Mouse (Mus musculus): ENCODE data around the gene Cavin1. TPM values are rescaled to one million over a fixed set of nuclear protein-coding genes. Genes with fewer than 3 reads are reported as not detected.
"Not testable (repeated sequence)": the region's sequence is repeated elsewhere in the genome, so short reads cannot be mapped to it uniquely, and the experiment has no call there.

Gene Cavin1
- polyA plus RNA-seq (2015; fragmentation: Nextera tagmentation; extraction: Ambion mirVana) = 40.0 TPM in 2 replicates

- peak within 1 kb of the TSS; percentile 39 for H3K4me3 ChIP-seq (ENCODE audit: low read depth, low read length)
- H3K9me3 ChIP-seq (replicated peaks; ENCODE audit: control insufficient read depth, low read length, poor library complexity, severe bottlenecking) = no peaks in the 10 kb centered on the region
- 0 out of 2 replicates have a peak, but pooled peaks have one; percentile 54 for ATAC-seq
- H3K4me1 ChIP-seq (ENCODE audit: control insufficient read depth, insufficient read depth, low read length) = peaks cover 10% of the 10 kb centered on the region
- 0% methylated on average over 20 of the region's 20 CpGs for whole genome bisulfite sequencing
- H3K36me3 ChIP-seq (ENCODE audit: control insufficient read depth, insufficient read depth, low read length) = no peaks in the 10 kb centered on the region
- peak within 1 kb of the TSS; percentile 54 for H3K4me2 ChIP-seq (ENCODE audit: low read length)
- H3K27ac ChIP-seq (ENCODE audit: low read length) = peak within 1 kb of the TSS; percentile 18; the same call in 1 of the 2 replicates
- H3K27me3 ChIP-seq (ENCODE audit: control insufficient read depth, insufficient read depth, low read depth, low read length) = peaks cover 66% of the 10 kb centered on the region
- H3K9ac ChIP-seq (ENCODE audit: low read depth, low read length) = peak within 1 kb of the TSS; percentile 55
These were observed at the start of gene Cavin1 for GRCm38 (mm10) chr11:100970557-100970937. TSS of gene Cavin1 (minus strand) at chr11:100970887.

GRCm38 (mm10) chr11:101011641-101012040 lies 41.0 kb upstream of the Cavin1 start:
- peaks cover 4% of the 10 kb centered on the region; the same call in 1 of the 2 replicates for H3K36me3 ChIP-seq (ENCODE audit: control insufficient read depth, insufficient read depth, low read length)
- H3K27ac ChIP-seq (ENCODE audit: low read length) = no peak overlapping the region
- peak overlapping the region; percentile 87; the same call in 1 of the 2 replicates for H3K9ac ChIP-seq (ENCODE audit: low read depth, low read length)
- H3K4me3 ChIP-seq (ENCODE audit: low read depth, low read length) = peak overlapping the region; percentile 52
- no peaks in the 10 kb centered on the region for H3K9me3 ChIP-seq (replicated peaks; ENCODE audit: control insufficient read depth, low read length, poor library complexity, severe bottlenecking)
- ATAC-seq = no peak
- WGBS = 71% methylated on average over 6 of the region's 6 CpGs
- no peaks in the 10 kb centered on the region for H3K27me3 ChIP-seq (ENCODE audit: control insufficient read depth, insufficient read depth, low read depth, low read length)
- H3K4me2 ChIP-seq (ENCODE audit: low read length) = peak overlapping the region; percentile 77
- H3K4me1 ChIP-seq (ENCODE audit: control insufficient read depth, insufficient read depth, low read length) = peaks cover 40% of the 10 kb centered on the region

- no peaks in the 10 kb centered on the region for H3K27me3 ChIP-seq (ENCODE audit: control insufficient read depth, insufficient read depth, low read depth, low read length)
- H3K4me2 ChIP-seq (ENCODE audit: low read length) = peak overlapping the region; percentile 77
- peak; percentile 76 for ATAC-seq
- 4% methylated on average over 29 of the region's 29 CpGs for WGBS
- H3K4me3 ChIP-seq (ENCODE audit: low read depth, low read length) = peak overlapping the region; percentile 52
- no peaks in the 10 kb centered on the region for H3K9me3 ChIP-seq (replicated peaks; ENCODE audit: control insufficient read depth, low read length, poor library complexity, severe bottlenecking)
- peak overlapping the region; percentile 87 for H3K9ac ChIP-seq (ENCODE audit: low read depth, low read length)
- peak overlapping the region; percentile 94 for H3K27ac ChIP-seq (ENCODE audit: low read length)
- H3K4me1 ChIP-seq (ENCODE audit: control insufficient read depth, insufficient read depth, low read length) = peaks cover 32% of the 10 kb centered on the region
- H3K36me3 ChIP-seq (ENCODE audit: control insufficient read depth, insufficient read depth, low read length) = peaks cover 4% of the 10 kb centered on the region; the same call in 1 of the 2 replicates
These were observed 39.4 kb upstream of the Cavin1 start for GRCm38 (mm10) chr11:101009888-101010784.

GRCm38 (mm10) chr11:101009046-101009887 lies 38.6 kb upstream of the Cavin1 start, which contains the start of gene Atp6v0a1:
TSS of gene Atp6v0a1 (plus strand) at chr11:101009452.
- Histone ChIP-seq H3K9me3 (replicated peaks; ENCODE audit: control insufficient read depth, low read length, poor library complexity, severe bottlenecking) (no peaks in the 10 kb centered on the region), H3K36me3 (ENCODE audit: control insufficient read depth, insufficient read depth, low read length) (peaks cover 4% of the 10 kb centered on the region; the same call in 1 of the 2 replicates), H3K4me2 (ENCODE audit: low read length) (peak within 1 kb of the TSS; percentile 77), H3K27me3 (ENCODE audit: control insufficient read depth, insufficient read depth, low read depth, low read length) (no peaks in the 10 kb centered on the region), H3K4me3 (ENCODE audit: low read depth, low read length) (peak within 1 kb of the TSS; percentile 52), H3K9ac (ENCODE audit: low read depth, low read length) (peak within 1 kb of the TSS; percentile 87), H3K4me1 (ENCODE audit: control insufficient read depth, insufficient read depth, low read length) (peaks cover 32% of the 10 kb centered on the region), H3K27ac (ENCODE audit: low read length) (peak within 1 kb of the TSS; percentile 94)
- under 1% methylated on average over 44 of the region's 44 CpGs for WGBS
- peak; percentile 99 for ATAC-seq

GRCm38 (mm10) chr11:101008206-101009045 lies 37.7 kb upstream of the Cavin1 start:
- H3K9me3 ChIP-seq (replicated peaks; ENCODE audit: control insufficient read depth, low read length, poor library complexity, severe bottlenecking) = no peaks in the 10 kb centered on the region
- 50% methylated on average over 14 of the region's 14 CpGs for WGBS
- H3K4me1 ChIP-seq (ENCODE audit: control insufficient read depth, insufficient read depth, low read length) = peaks cover 27% of the 10 kb centered on the region
- no peak for ATAC-seq
- peak overlapping the region; percentile 63 for H3K9ac ChIP-seq (ENCODE audit: low read depth, low read length)
- no peaks in the 10 kb centered on the region for H3K36me3 ChIP-seq (ENCODE audit: control insufficient read depth, insufficient read depth, low read length)
- no peaks in the 10 kb centered on the region for H3K27me3 ChIP-seq (ENCODE audit: control insufficient read depth, insufficient read depth, low read depth, low read length)
- H3K4me2 ChIP-seq (ENCODE audit: low read length) = peak overlapping the region; percentile 77
- peak overlapping the region; percentile 52 for H3K4me3 ChIP-seq (ENCODE audit: low read depth, low read length)
- H3K27ac ChIP-seq (ENCODE audit: low read length) = peak overlapping the region; percentile 94

GRCm38 (mm10) chr11:101003025-101003685 lies 32.5 kb upstream of the Cavin1 start:
- Histone ChIP-seq H3K4me2 (ENCODE audit: low read length) (no peak overlapping the region), H3K9ac (ENCODE audit: low read depth, low read length) (no peak overlapping the region), H3K4me1 (ENCODE audit: control insufficient read depth, insufficient read depth, low read length) (peaks cover under 1% of the 10 kb centered on the region; the same call in 1 of the 2 replicates), H3K27ac (ENCODE audit: low read length) (no peak overlapping the region), H3K27me3 (ENCODE audit: control insufficient read depth, insufficient read depth, low read depth, low read length) (peaks cover 6% of the 10 kb centered on the region; the same call in 1 of the 2 replicates), H3K36me3 (ENCODE audit: control insufficient read depth, insufficient read depth, low read length) (no peaks in the 10 kb centered on the region), H3K9me3 (replicated peaks; ENCODE audit: control insufficient read depth, low read length, poor library complexity, severe bottlenecking) (no peaks in the 10 kb centered on the region), H3K4me3 (ENCODE audit: low read depth, low read length) (no peak overlapping the region)
- WGBS = 48% methylated on average over 3 of the region's 3 CpGs
- ATAC-seq = no peak

GRCm38 (mm10) chr11:101001875-101002552 lies 31.3 kb upstream of the Cavin1 start:
- not testable (repeated sequence) for H3K27me3 ChIP-seq (ENCODE audit: control insufficient read depth, insufficient read depth, low read depth, low read length); H3K9ac ChIP-seq (ENCODE audit: low read depth, low read length); H3K4me2 ChIP-seq (ENCODE audit: low read length); H3K4me1 ChIP-seq (ENCODE audit: control insufficient read depth, insufficient read depth, low read length); H3K27ac ChIP-seq (ENCODE audit: low read length); ATAC-seq; H3K4me3 ChIP-seq (ENCODE audit: low read depth, low read length); H3K9me3 ChIP-seq (replicated peaks; ENCODE audit: control insufficient read depth, low read length, poor library complexity, severe bottlenecking); H3K36me3 ChIP-seq (ENCODE audit: control insufficient read depth, insufficient read depth, low read length)
- 89% methylated on average over 3 of the region's 6 CpGs for WGBS
